Mouse (Mus musculus): ENCODE results near the gene Lrch1.

Lrch1 gene

DNA sequence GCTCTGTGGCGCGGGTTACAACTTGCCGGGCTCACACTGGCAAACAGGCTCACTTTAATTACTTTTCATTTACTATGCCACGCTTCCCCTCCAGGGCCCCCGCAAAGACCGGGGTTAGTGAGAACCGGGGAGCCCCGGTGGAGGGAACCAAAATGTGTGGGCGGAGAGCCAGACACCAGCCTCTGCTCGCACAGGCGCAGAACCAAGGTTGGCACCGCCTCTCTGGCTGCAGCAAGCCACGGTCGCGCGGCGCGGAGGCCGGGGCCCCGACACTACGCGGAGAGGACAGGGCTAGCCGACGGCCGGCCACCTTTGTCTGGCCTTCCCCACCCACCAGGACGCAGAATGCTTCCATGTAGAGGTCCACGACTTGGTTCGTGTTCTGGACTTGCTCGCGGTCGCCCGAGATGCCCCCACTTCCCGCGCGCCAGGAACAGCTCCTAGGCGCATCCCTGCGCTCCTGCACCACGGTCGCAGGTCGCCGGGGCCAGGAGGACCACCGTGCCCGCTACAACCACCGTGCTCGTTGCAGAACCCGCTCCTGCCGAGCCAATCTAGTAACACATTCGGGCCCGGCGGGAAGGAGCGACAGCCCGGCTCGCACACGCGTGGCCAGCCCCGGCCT is 813 bp downstream of the Lrch1 start:
- peak; percentile 66 for DNase-seq (ENCODE audit: low read depth, low spot score)

DNA sequence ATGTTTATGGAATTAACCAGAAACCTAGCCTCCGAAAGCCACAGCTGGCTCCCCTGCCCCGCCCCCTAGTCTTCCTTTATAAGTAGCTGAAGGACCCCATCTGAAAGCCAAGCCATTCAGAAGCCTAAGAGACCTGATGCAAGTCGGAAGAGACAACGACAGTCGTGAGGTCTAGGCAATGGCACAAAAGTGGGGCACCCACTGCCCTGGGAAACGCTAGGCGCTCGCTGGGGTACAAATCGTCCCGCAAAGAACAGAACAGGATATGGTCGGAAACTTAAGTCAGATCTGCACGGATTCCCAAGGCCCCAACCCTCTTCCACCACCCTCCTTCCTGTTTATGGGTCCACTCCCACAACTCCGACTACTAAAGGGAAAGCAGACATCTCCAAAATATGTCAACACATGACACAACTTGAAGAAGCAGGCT is 1.3 kb downstream of the Lrch1 start:
- DNase-seq (ENCODE audit: low read depth, low spot score), result no peak

DNA sequence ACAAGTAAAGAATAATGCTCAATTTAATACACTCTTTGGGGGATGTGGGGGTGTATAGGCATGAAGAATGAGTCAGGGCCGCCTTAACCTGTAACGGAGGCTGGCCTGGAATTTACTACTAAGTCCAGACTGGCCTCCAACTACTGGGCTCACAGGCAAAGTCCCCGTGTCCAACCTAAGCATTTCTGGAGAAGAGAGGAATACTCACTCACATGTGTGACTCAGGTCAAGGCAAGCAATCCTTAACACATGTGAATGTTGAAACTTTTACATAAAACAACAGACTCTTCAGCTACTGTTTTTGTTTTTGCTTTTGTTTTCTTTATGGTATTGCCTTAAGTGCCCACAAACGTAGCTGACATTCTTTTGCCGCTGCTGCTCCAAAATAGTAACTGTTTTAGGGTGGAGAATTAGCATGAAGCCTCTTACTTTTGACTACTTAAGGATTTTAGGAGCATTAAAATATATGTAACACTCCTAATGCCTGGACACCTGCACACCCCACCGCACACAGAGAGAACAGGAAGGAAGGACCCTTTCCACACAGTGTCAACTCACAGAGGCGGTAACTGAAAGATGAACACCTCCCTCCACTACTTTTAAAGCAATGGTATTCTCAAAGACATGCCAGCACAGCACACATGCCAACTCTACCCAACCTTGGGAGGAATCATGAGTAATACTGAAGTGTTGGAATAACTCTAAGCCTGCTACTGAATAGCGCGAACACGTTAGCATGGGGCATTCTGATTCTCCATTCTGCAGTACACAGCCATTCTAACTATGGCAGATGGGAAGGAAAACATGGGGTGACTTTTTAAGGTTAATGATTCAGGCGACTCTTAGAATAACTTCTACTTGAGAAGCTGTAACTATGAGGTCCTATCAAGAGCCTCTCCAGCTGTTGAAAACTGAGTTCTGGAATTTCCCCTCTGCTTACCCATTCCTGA is 2.1 kb downstream of the Lrch1 start:
- peak; percentile 40 for DNase-seq (ENCODE audit: low read depth, low spot score)

DNA sequence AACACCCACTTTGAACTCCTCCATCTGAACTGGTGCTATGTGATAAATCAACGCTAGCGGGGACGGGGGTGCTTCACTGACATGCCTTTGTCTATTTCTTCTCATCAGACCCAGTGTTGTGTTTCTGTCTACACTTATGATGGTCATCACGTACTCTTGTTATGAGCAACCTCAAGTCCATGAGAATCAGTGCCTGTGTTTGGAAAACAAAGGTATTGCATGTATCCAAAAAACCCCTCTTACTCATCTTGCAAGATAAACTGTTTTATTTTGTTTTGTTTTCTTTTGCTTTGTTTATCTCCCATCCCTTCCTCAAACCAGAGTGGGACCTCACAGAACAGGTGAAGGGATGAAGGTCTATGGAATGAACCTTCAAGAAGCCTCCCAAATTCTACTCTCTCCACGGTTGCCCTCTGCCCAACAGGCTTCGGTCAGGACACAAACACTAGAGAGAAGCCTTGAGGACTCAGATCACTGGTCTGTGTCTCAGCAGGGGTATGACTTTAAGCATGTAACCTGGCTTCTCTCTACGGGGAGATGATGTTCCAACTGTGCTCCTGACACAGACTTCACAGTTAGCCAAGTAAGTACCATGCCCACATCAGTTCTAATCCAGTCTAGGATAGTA is 3.4 kb downstream of the Lrch1 start:
- DNase-seq (ENCODE audit: low read depth, low spot score), result no peak

DNA sequence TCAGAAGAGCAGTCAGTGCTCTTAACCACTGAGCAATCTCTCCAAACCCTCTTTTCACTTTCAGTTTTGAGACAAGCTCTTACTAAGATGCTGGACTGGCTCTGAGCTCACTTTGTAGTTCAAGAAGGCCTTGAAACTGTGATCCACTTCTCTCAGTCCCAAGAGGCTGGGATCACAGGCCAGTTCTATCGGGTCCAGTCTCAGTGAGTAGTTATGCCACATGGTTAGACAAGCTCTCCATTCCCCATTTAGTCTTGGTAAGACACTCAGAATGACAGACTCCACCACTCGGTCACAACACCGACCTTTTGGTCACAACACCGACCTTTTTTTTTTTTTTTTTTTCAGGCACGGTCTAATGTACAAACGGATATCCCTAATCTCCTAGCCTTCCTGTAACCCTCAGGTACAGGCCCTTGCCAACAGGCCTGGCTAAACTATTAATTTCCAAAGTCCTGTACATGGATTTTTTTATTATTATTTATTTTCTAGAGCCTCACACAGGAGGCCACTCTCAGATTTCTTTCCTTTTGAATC is 4.0 kb downstream of the Lrch1 start:
- no peak for DNase-seq (ENCODE audit: low read depth, low spot score)

DNA sequence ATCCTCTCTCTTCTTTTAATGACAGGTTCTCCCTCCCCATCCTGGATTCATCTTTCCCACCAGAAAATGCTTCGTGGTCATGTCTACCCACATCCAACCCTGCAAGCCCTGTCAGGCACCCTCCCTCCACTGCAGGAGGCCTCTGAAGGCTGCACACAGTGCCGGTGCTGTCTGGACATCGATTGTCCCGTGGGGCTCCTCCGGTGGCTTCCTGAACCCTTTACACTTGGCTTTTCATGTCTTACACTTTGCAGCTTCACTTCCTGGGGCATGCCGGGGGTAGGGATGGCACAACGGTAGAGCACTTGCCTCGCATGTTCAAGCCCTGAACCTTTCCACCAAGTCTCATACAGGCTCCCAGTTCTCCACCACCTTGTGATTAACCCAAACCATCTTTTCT is 4.7 kb downstream of the Lrch1 start:
- DNase-seq (ENCODE audit: low read depth, low spot score), result no peak

DNA sequence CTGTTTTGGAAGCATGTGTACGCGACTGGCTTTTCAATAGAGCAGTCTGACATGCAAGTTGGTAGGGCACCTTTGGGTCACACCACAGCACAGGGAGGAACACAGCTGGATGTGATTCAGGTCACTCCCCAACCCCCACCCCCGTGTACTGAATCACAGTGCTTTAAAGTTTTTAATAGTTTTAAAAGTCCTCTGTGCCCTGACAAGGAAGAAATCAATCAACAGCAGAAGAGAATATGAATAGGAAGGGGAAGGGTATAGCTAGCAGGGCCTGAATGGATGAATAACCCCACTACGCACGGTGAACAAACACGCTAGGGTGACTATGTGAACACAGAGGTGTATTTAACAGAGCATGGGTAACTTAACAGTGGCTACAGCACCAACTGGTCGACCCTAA is 6.1 kb downstream of the Lrch1 start:
- DNase-seq (ENCODE audit: low read depth, low spot score), result no peak

DNA sequence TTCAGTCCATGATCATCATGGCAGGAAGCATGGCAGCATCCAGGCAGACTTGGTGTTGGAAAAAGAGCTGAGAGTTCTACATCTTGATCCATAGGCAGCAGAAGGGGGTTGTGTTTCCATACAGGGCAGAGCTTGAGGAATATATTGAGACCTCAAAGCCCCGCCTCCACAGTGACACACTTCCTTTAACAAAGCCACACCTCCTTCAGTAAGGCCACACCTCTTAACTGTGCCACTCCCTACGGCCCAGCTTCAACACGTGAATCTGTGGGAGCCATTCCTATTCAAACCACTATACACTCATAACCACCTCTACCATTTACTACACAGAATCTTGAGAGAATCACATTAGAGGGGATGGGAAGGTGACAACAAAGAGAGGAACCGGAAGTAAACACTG is 6.9 kb downstream of the Lrch1 start:
- DNase-seq (ENCODE audit: low read depth, low spot score), result no peak

DNA sequence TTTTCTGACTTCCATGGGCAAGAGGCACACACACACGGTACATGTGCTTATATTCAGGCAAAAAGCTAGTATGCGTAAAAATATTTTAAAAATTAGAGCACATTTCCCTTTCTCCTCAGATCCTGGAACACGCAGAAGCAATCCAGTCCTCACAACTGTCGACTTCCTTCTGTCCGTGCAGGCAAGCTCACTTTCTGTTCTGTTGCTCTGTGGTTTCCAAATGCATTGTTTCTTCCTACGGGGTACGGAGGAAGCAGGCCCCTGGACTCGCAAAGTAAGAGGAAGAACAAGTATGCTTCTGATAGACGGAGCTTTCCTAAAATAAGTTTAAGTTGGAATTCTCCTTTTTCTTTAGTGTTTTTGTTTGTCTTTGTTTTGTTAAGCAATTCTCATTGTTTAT is 8.3 kb downstream of the Lrch1 start:
- no peak for DNase-seq (ENCODE audit: low read depth, low spot score)

DNA sequence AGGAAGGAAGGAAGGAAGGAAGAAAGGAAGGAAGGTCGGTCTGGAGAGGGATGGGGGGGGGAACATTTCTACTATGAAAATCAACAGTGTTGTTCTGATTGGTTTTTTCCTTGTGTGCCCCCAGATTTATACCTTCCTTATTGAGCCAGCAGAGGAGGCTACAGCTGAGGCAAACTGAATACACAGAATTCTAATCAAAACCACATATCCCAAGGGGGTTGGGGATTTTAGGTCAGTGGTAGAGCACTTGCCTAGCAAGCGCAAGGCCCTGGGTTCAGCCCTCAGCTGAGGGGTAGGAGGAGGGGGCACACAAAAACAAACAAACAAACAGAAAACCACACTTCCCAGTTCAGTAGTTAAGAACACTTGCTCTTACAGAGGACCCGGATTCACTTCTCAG is 8.8 kb downstream of the Lrch1 start:
- DNase-seq (ENCODE audit: low read depth, low spot score), result peak; percentile 22

DNA sequence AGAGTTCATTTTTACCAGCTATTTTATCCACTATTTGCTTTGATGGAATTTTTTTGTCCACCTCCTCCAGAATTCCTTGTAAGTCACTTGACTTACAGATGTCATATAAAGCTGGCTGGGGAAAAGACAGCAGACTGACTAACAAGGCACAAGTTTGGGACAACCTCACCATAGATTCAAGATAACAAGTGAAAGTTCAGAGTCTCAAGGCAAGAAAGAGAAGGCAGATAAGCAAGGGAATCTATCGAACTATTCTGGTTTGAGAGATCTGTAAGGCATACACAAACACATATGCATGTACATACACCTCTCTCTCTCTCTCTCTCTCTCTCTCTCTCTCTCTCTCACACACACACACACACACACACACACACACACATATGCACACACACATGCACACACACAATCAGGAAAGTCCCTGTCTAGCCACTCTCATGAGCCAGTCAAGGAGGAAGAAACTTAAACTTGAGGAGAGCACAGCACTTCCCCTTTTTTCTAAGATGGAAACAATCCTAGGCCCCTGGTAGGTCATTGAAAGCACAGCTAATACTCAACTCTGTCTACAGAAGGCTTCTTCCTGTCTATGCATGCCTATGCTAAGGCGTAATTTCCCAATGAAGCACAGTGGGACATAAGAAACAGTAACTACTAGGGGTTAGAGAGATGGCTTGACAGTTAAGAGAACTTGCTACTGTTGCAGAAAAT is 11.0 kb downstream of the Lrch1 start:
- DNase-seq (ENCODE audit: low read depth, low spot score), result no peak

DNA sequence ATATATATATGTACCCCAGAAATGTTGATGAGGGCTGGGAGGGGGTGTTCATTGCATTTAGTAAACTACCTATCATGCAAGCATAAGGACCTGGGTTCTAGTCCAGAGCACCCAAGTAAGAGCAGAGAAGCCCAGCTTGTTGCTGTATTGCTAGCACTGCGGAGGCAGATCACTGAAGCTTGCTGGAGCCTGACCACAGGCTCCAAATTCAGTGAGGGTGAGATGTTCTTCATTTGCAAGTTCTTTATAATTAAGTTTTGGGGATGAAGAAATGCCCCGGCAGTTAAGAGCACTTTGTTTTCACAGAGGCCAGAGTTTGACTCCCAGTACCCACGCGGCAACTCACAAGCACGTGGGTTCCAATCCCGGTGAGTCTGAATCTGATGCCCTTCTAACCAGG is 12.6 kb downstream of the Lrch1 start:
- DNase-seq (ENCODE audit: low read depth, low spot score), result no peak

DNA sequence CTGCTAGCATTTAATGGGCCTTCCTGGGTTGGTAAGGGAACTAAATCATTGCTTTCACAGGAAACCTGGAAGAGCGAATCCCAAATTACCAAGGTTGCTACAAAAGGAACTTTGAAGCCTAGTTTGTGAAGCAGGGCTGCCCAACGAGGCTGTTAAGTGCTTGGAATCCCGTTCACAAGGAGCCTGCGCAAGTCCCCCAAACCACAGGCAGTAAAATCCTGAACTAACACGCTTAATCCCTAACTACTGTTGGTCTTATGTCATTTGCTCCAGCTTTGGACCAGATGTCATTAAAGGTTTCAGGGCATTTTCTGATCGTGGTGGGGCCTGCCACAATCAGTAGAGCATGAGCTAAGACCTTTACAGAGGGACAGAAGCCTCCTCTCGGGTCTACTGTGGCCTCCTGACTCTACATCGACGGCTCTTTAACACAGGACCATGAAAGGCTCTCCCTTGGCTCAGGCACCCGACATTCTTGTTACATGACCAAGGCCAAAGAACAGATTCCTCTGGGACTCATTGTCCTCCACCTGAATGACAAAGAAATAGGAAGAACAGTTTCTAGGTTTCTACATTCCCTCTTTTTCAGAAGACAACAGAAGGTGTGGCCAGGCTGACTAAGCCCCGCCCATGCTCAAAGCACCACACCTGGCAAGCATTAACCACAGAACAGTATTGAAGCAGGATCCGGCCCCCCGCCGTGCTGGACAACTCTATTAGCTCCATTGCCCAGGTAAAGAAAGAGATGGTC is 13.5 kb downstream of the Lrch1 start:
- DNase-seq (ENCODE audit: low read depth, low spot score), result no peak

DNA sequence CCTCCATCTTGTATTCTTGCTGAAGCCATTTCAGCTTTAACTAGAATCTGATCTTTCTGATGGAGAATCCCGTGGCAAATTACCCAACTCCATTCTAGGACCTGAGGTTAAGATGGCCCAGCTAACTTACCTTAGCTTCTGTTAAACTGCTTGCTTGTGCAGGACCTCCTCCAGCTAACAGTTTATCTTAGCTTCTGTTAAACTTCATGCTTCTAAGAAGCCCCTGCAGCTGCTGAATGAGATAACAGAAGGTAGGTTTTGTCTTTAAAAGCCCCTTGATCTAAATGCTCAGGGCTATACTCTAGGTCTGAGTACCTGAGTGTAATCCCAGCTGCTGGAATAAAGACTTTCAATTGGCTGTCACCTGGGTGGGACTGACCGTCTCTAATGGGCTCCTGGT is 17.9 kb downstream of the Lrch1 start:
- DNase-seq (ENCODE audit: low read depth, low spot score), result no peak

DNA sequence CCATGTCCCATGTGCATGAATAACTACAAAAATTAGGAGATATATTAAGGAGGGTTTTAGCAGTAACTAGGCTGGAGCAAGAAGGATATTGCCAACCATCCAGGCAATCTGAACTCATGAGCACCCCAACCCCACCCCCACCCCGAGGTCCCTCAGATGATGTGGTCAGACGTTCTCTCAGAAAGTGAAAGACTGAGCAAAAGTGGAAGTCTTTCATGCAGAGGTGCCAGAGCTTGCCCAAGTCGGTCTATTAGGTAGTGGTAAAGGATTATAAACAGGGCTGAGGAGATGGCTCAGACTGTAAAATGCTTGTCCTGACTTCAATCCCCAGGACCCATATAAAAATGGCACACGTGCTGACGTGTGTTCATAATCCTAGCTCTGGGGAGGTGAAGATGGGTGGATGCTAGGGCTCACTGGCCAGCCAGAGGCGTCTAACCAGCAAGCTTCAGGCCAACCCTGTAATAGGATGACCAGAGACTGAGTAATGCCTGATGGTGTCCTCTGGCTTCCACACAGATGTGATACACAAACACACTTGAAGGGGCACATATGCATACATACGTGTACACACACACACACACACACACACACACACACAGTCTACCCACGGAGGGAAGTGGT is 18.8 kb downstream of the Lrch1 start:
- DNase-seq (ENCODE audit: low read depth, low spot score), result no peak

DNA sequence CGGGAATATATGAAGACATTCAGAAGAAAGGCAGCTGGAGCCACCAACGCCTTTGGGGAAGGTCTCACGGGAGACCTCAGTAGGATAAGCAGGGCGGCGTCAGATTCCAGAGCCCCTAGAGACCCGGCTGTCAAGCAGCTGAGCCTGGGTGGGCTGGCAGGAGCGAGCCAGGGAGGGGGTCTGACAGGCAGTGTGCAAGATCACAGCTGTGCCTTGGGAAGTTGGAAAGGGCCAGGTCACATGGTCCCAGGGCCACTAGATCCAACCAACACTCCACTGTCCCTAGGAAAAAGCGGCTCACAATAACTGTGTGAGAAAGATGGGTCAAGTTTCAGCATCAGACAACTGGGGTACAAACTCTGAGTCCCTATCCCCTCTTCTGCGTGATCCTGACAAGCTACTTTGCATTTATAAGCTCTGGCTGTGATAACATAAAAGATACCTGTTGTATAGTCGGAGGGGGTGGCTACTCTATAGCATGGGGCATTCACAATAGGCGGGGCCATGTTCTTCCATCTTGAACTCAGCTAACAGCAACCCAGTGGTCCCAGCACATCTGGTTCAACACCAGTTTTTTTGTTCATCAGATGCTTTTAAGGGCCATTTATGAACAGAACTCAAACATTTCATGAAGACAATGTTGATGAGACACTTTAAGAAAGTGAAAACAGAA is 20.6 kb downstream of the Lrch1 start:
- DNase-seq (ENCODE audit: low read depth, low spot score), result no peak

DNA sequence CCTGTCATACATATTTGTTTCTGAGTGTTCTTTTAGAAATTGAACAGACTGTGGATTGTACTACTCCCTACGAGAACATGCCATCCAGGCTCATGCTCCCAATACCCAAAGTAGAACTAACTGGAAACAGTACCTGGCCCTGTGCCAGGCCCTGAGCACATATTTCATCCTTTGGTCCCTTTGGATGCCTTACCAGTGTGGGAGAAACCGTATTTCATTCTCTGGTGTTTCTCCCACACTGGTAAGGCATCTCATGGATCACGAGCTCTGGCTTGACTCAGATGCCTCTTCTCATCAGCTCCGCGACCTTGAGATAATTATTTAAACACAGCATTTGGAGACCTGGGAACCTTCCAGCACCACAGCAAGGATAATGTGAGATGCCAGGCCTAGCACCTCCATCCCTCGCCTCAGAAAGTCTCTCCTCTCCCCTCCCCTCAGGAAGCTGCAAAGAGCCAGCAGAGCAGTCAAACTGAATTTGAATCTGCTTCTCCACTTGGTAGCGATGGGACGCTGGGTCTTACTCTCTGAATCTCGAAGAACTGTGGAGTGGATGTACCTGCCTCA is 21.6 kb downstream of the Lrch1 start:
- no peak for DNase-seq (ENCODE audit: low read depth, low spot score)

DNA sequence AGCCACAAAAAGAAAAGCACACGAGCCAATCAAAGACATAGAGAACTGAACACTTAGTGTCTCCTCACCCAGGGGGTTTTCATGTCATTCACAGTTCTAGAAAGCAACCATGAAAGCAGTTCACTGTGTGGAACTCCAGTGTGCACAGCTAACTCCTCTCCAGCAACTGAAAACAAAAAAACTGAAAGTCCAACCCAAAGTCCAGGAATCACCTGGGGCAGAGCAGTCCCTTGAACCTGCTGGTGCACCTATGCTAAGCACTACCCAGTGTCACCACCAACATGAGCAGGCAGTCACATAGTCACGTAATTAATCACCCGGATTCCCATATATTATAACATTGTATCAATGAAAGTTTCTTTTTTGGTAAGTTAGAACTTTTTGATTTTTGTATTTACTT is 23.2 kb downstream of the Lrch1 start:
- DNase-seq (ENCODE audit: low read depth, low spot score), result no peak

DNA sequence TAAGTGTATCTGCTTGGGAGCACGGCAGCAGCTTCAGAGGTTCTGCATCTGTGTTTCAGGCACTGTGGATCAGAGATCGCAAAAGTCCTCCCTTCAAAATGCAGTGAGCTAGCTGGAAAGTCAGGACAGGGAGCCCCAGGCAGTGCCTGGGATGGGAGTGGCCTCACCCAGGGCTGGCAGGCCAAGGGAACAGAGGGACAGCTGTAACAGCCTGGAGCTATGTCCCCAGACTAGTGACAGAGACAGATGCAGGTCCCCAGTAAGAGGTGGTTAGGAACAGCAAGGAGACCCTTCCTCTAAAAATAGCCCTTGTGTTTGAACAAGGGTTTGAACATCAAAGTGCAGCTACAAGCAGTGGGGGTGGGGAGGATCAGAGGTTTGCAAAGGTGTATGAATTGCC is 23.6 kb downstream of the Lrch1 start:
- no peak for DNase-seq (ENCODE audit: low read depth, low spot score)
